In the genomic region with DNA sequence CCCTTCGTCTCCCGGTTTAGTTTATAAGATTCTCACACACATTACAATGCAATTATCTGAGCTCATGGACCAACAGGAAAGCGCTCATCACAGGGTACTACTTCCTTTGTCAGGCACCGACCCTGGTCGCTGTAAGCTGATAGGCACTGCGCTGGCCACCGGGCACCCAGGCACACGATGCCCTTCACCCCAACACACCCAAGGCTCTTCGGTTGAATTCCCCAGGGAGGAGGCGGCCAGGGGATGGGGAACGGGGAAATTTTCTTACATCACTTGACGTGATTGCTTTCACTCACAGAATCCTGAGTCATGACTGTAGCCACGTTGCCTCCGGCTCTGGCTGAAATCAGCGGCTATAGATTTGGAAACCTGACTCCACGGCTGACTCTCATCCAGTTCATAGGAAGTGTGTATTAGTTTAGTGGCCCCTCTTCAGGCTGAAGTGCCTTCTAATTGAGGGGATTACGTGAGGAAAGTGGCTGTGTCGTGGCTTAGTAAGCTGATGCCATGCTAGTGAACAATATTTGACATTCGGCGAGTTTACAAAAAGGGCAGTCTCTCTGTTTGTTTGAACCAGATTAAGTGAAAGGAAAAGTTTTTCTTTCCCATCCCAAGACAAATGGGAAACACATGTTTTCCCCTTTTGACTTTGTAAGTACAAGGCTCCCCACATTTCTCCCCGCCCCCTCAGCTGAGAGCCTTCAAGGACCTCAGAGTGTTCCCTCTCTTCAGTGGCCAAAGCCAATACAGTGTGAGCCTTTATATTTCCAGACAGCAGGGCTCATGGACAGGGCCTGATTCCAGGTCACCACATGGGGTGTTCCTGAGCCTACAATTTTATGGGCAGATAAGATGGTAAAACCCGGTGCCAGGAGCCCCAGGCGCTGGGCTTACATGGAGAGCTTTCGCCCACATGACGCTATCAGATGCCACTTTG, we compare ENCODE assay signal across 9 mouse cellular contexts. TPM values are rescaled to one million over a fixed set of nuclear protein-coding genes. Genes with fewer than 3 reads are reported as not detected.
DNase-seq lines count a peak whose midpoint lies in the region; ATAC-seq and TF ChIP-seq lines count a peak whose summit lies in the region.
"Had no signal": no experiment of that assay in that cellular context is flagged by ENCODE, and none has a peak within 500 bp of the region (broad histone marks: within the 10 kb centered on the region; RNA-seq: fewer than 3 reads in every experiment).

No protein-coding gene starts in this region.

- no peak for TF ChIP-seq CTCF in lung, postnatal 0 days (IDR thresholded peaks at IDR 0.05)

- no peak for DNase-seq in kidney, postnatal 36 days
- peak; percentile 48 for DNase-seq in adipocyte (ENCODE audit: low spot score)
- DNase-seq in heart, adult 18-20 months = peak; percentile 47 to 62
- peak; percentile 87 for DNase-seq in lung, postnatal 0 days (ENCODE audit: low spot score)
- DNase-seq in testis, postnatal 14 days (ENCODE audit: low spot score) = peak; percentile 68
- no peak for DNase-seq in thymus, postnatal 14 days
- DNase-seq in kidney, adult 11 months = no peak

- TF ChIP-seq EP300 in lung, postnatal 0 days (IDR thresholded peaks at IDR 0.05) = 0 out of 2 replicates have a peak, but pooled peaks have one; percentile 10

- H3K9ac ChIP-seq in kidney, embryonic 14.5 days (ENCODE audit: low read depth, low read length) = no peak overlapping the region
- H3K9ac ChIP-seq in lung, postnatal 0 days (replicated peaks; ENCODE audit: low read depth) = no peak overlapping the region

- no peaks in the 10 kb centered on the region for H3K36me3 ChIP-seq in kidney, embryonic 14.5 days (ENCODE audit: control insufficient read depth, insufficient read depth, low read length)
- no peaks in the 10 kb centered on the region for H3K36me3 ChIP-seq in lung, postnatal 0 days (ENCODE audit: insufficient read depth, low read length)

- peak overlapping the region; percentile 27 for H3K4me2 ChIP-seq in kidney, embryonic 14.5 days (replicated peaks; ENCODE audit: low read depth, low read length)
- H3K4me2 ChIP-seq in lung, postnatal 0 days (replicated peaks; ENCODE audit: low read depth, low read length) = peak overlapping the region; percentile 17

- WGBS in kidney, embryonic 14.5 days = 26% methylated on average over 25 of the region's 25 CpGs
- 20% methylated on average over 25 of the region's 25 CpGs for WGBS in lung, postnatal 0 days

- no peak overlapping the region; the same call in 1 of the 2 replicates for H3K4me3 ChIP-seq in kidney, embryonic 14.5 days (ENCODE audit: low read length)
- H3K4me3 ChIP-seq in lung, postnatal 0 days (ENCODE audit: low read depth, low read length) = no peak overlapping the region

- H3K27ac ChIP-seq in kidney, embryonic 14.5 days (ENCODE audit: low read depth, low read length) = peak overlapping the region; percentile 48; the same call in 1 of the 2 replicates
- peak overlapping the region; percentile 57 for H3K27ac ChIP-seq in lung, postnatal 0 days (ENCODE audit: low read length)

- peak; percentile 61 for ATAC-seq in kidney, embryonic 14.5 days (ENCODE audit: low FRiP score, low TSS enrichment)
- peak; percentile 79 for ATAC-seq in lung, postnatal 0 days

- no peaks in the 10 kb centered on the region for H3K9me3 ChIP-seq in kidney, embryonic 14.5 days (ENCODE audit: control insufficient read depth, low read length)
- no peaks in the 10 kb centered on the region for H3K9me3 ChIP-seq in lung, postnatal 0 days (ENCODE audit: low read length)

- peaks cover 12% of the 10 kb centered on the region; the same call in 1 of the 2 replicates for H3K4me1 ChIP-seq in kidney, embryonic 14.5 days (ENCODE audit: control insufficient read depth, insufficient read depth, low read length)
- no peaks in the 10 kb centered on the region; the same call in 1 of the 2 replicates for H3K4me1 ChIP-seq in lung, postnatal 0 days (ENCODE audit: insufficient read depth, low read depth, low read length)

- no peaks in the 10 kb centered on the region for H3K27me3 ChIP-seq in kidney, embryonic 14.5 days (ENCODE audit: control insufficient read depth, insufficient read depth, low read length)
- H3K27me3 ChIP-seq in lung, postnatal 0 days (replicated peaks; ENCODE audit: insufficient read depth, low read length) = no peaks in the 10 kb centered on the region

RNA-seq across cellular contexts. Expression of gene Lif, which starts 51.4 kb away (rescaled TPM):
- polyA plus RNA-seq in kidney, embryonic 14.5 days (2014; fragmentation: Nextera tagmentation; extraction: Ambion mirVana) = not detected in 2 replicates
- total RNA-seq in heart, adult 18-20 months (2021) = under 1 TPM; 0.10 TPM
- polyA plus RNA-seq in lung, postnatal 0 days (2015; fragmentation: Nextera tagmentation; extraction: Ambion mirVana) = 0.57 and 0.94 TPM in 2 replicates
- polyA plus RNA-seq: liver, embryonic 16.5 days had no signal

Comparison
In these comparisons a context has a peak if more than half of its experiments do, and no peak if none do; other contexts are left out.
1. DNase-seq: peak in adipocyte (single experiment), heart, adult 18-20 months (2 of 2), lung, postnatal 0 days (single experiment) and testis, postnatal 14 days (single experiment); none in kidney, postnatal 36 days (0 of 2), thymus, postnatal 14 days (single experiment) and kidney, adult 11 months (single experiment).